Mouse (Mus musculus) heart, postnatal 0 days (tissue): Measurements from ENCODE around the gene Lrrc20. TPM values are rescaled to one million over a fixed set of nuclear protein-coding genes. Genes with fewer than 3 reads are reported as not detected.

Source experiments
- ATAC-seq: fragments of 200-750 bp; cut with Nextera tagmentation; 2 replicates; pipeline ENCODE4 v1.8.0; 2017; ENCODE audit warnings: low read depth, moderate number of reproducible peaks, moderate library complexity; ENCODE audit not compliant: insufficient read depth
- DNase-seq: peaks from one replicate; pipeline ENCODE4 v3.0.0-alpha.2; 2016; ENCODE audit warnings: low spot score
- H3K27ac ChIP-seq: fragments of 300-500 bp; sonication (generic); 2 replicates; pipeline ENCODE4 v1.5.1; 2014; ENCODE audit warnings: low read depth, mild to moderate bottlenecking
- H3K27me3 ChIP-seq: fragments of 300-500 bp; sonication (generic); 2 replicates; pipeline ENCODE4 v1.6.1; 2014; ENCODE audit warnings: low read length, mixed read lengths; ENCODE audit not compliant: control insufficient read depth, insufficient read depth
- H3K36me3 ChIP-seq: fragments of 300-500 bp; sonication (generic); replicated peaks from 2 replicates; pipeline ENCODE4 v1.6.1; 2014; ENCODE audit warnings: low read length, mixed read lengths; ENCODE audit not compliant: control insufficient read depth, insufficient read depth
- H3K4me1 ChIP-seq: fragments of 300-500 bp; sonication (generic); 2 replicates; pipeline ENCODE4 v1.6.1; 2014; ENCODE audit warnings: antibody characterized with exemption; ENCODE audit not compliant: control insufficient read depth, insufficient read depth
- H3K4me2 ChIP-seq: fragments of 300-500 bp; sonication (generic); 2 replicates; pipeline ENCODE4 v1.6.1; 2014; ENCODE audit warnings: low read depth, mild to moderate bottlenecking, low read length, moderate library complexity
- H3K4me3 ChIP-seq: fragments of 300-500 bp; sonication (generic); 2 replicates; pipeline ENCODE4 v1.5.1; 2014; ENCODE audit warnings: low read depth, low read length
- H3K9ac ChIP-seq: fragments of 300-500 bp; sonication (generic); replicated peaks from 2 replicates; pipeline ENCODE4 v1.6.1; 2014; ENCODE audit warnings: low read depth, low read length, mixed read lengths
- H3K9me3 ChIP-seq: fragments of 300-500 bp; sonication (generic); replicated peaks from 2 replicates; pipeline ENCODE4 v1.6.1; 2016; ENCODE audit warnings: low read length; ENCODE audit not compliant: control insufficient read depth
- CTCF ChIP-seq: IDR thresholded peaks from 2 replicates; pipeline ENCODE4 v1.5.1; 2016; ENCODE audit warnings: antibody characterized with exemption, control low read depth, low read depth
- EP300 ChIP-seq: IDR thresholded peaks from 2 replicates; pipeline ENCODE4 v1.6.1; 2016; ENCODE audit warnings: antibody characterized with exemption, low read depth
- WGBS: fragments of 180-500 bp; shearing (Covaris S2); extraction: QIAGEN DNeasy Blood & Tissue Kit; methylation state at CpG from one replicate; pipeline ENCODE4 v1.1.7; 2014; 5-methylcytosine and 5-hydroxymethylcytosine counted together
- polyA plus RNA-seq: library from polyadenylated mRNA; unstranded; fragments of >200 nt; fragmentation: Nextera tagmentation; extraction: Ambion mirVana; gene quantifications from 2 replicates; pipeline ENCODE4 v1.2.1, GENCODE M21; 2015
- total RNA-seq: library from RNA; depleted of rRNA; stranded (reverse); fragments of >200 nt; gene quantifications from 2 replicates; pipeline ENCODE4 v1.2.3, GENCODE M21; 2014; ENCODE audit warnings: low replicate concordance

Lrrc20 gene
- total and polyA plus RNA-seq, 2 experiments from 2014 or later, result 12.9 to 15.2 TPM

DNA sequence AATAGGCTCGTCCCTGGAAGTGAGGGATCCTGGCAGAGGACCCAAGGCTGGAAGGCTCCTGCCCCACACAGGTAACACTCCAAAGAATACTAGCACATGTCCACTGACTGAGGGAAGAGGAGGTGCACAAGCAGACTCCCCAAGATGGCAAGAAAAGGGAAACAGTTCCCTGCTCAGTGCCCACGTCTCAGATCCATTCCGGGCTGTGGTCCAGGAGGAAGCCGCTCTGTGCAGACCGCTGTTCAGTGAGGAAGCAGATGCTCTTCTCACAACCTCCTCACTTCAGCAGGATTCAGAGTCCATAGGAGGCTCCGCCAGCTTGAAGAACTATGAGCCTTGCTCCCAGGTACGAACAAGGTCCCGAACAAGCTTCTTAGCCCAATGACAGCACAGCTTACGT, 44.2 kb upstream of the Lrrc20 start:
- H3K4me3 ChIP-seq, result no peak overlapping the region
- no peak overlapping the region for H3K9ac ChIP-seq
- H3K36me3 ChIP-seq, result peaks cover 57% of the 10 kb centered on the region
- peaks cover 11% of the 10 kb centered on the region for H3K4me1 ChIP-seq
- TF ChIP-seq CTCF, result no peak
- no peak for DNase-seq
- H3K9me3 ChIP-seq, result no peaks in the 10 kb centered on the region
- H3K27ac ChIP-seq, result no peak overlapping the region
- H3K27me3 ChIP-seq, result no peaks in the 10 kb centered on the region
- H3K4me2 ChIP-seq, result no peak overlapping the region
- WGBS, result 94% methylated on average over 9 of the region's 9 CpGs
- ATAC-seq, result no peak

GRCm38 (mm10) chr10:61440202-61440800, 35.3 kb upstream of the Lrrc20 start:
- Histone ChIP-seq H3K9me3 (no peaks in the 10 kb centered on the region), H3K36me3 (0 out of 2 replicates have a peak, but pooled peaks cover 1% of the 10 kb centered on the region), H3K4me3 (no peak overlapping the region), H3K4me2 (no peak overlapping the region), H3K9ac (no peak overlapping the region), H3K27ac (no peak overlapping the region), H3K27me3 (no peaks in the 10 kb centered on the region), H3K4me1 (peaks cover 13% of the 10 kb centered on the region; the same call in 1 of the 2 replicates)
- no peak for TF ChIP-seq CTCF
- DNase-seq (no peak), ATAC-seq (no peak)
- WGBS, result 81% methylated on average over 7 of the region's 7 CpGs

- Histone ChIP-seq H3K27me3 (no peaks in the 10 kb centered on the region), H3K9me3 (no peaks in the 10 kb centered on the region), H3K4me2 (no peak overlapping the region), H3K27ac (no peak overlapping the region), H3K9ac (0 out of 2 replicates have a peak overlapping the region, but pooled peaks have one; percentile 25), H3K4me3 (no peak overlapping the region), H3K4me1 (peaks cover 35% of the 10 kb centered on the region), H3K36me3 (no peaks in the 10 kb centered on the region)
- TF ChIP-seq EP300 (no peak), CTCF (no peak)
- DNase-seq (no peak), ATAC-seq (no peak)
- WGBS, result 52% methylated on average over 6 of the region's 6 CpGs
Observed at GRCm38 (mm10) chr10:61443456-61443855, 32.1 kb upstream of the Lrrc20 start.

GRCm38 (mm10) chr10:61443876-61444275, 31.7 kb upstream of the Lrrc20 start:
- WGBS, result 33% methylated on average over 1 of the region's 1 CpGs
- no peak overlapping the region for H3K9ac ChIP-seq

GRCm38 (mm10) chr10:61445016-61445415, 30.6 kb upstream of the Lrrc20 start:
- no peaks in the 10 kb centered on the region for H3K36me3 ChIP-seq
- H3K9me3 ChIP-seq, result no peaks in the 10 kb centered on the region
- DNase-seq, result no peak
- H3K27ac ChIP-seq, result no peak overlapping the region
- no peak for ATAC-seq
- peaks cover 43% of the 10 kb centered on the region for H3K4me1 ChIP-seq
- TF ChIP-seq CTCF (no peak), EP300 (no peak)
- H3K27me3 ChIP-seq, result no peaks in the 10 kb centered on the region
- H3K9ac ChIP-seq, result no peak overlapping the region
- WGBS, result 82% methylated on average over 3 of the region's 3 CpGs
- no peak overlapping the region for H3K4me2 ChIP-seq
- no peak overlapping the region for H3K4me3 ChIP-seq

More at GRCm38 (mm10) chr10:61443876-61444275, 31.7 kb upstream of the Lrrc20 start:
- Histone ChIP-seq H3K4me2 (no peak overlapping the region), H3K9me3 (no peaks in the 10 kb centered on the region), H3K27ac (no peak overlapping the region), H3K36me3 (no peaks in the 10 kb centered on the region), H3K4me1 (peaks cover 35% of the 10 kb centered on the region), H3K4me3 (no peak overlapping the region), H3K27me3 (no peaks in the 10 kb centered on the region)
- ATAC-seq, result no peak
- no peak for DNase-seq
- TF ChIP-seq EP300, result no peak
